Mouse (Mus musculus): ENCODE data around the gene Asic2. TPM values are rescaled to one million over a fixed set of nuclear protein-coding genes. Genes with fewer than 3 reads are reported as not detected.
A peak's percentile ranks its signal among the peaks of the same experiment; 100 is the strongest.

The Asic2 gene
- total RNA-seq, 2 experiments from 2014 or later: not detected

- ATAC-seq (replicated peaks; ENCODE audit: poor library complexity): no peak
Observed at GRCm38 (mm10) chr11:81543189-81543588, 425.1 kb downstream of the Asic2 start.

GRCm38 (mm10) chr11:81535121-81535717, 433.0 kb downstream of the Asic2 start:
- 0 out of 2 replicates have a peak, but pooled peaks have one; percentile 20 for ATAC-seq (replicated peaks; ENCODE audit: poor library complexity)

GRCm38 (mm10) chr11:81534686-81535085, 433.6 kb downstream of the Asic2 start:
- peak; percentile 54; the same call in 1 of the 2 replicates for ATAC-seq (replicated peaks; ENCODE audit: poor library complexity)

- ATAC-seq (replicated peaks; ENCODE audit: poor library complexity): no peak
Observed at GRCm38 (mm10) chr11:81531906-81532305, 436.4 kb downstream of the Asic2 start.

GRCm38 (mm10) chr11:81522927-81523326, 445.3 kb downstream of the Asic2 start:
- ATAC-seq (replicated peaks; ENCODE audit: poor library complexity): no peak

GRCm38 (mm10) chr11:81521881-81522280, 446.4 kb downstream of the Asic2 start:
- no peak for ATAC-seq (replicated peaks; ENCODE audit: poor library complexity)

GRCm38 (mm10) chr11:81518001-81518955, 450.0 kb downstream of the Asic2 start:
- no peak for ATAC-seq (replicated peaks; ENCODE audit: poor library complexity)

- ATAC-seq (replicated peaks; ENCODE audit: poor library complexity): no peak
Observed at GRCm38 (mm10) chr11:81515754-81516153, 452.5 kb downstream of the Asic2 start.

DNA sequence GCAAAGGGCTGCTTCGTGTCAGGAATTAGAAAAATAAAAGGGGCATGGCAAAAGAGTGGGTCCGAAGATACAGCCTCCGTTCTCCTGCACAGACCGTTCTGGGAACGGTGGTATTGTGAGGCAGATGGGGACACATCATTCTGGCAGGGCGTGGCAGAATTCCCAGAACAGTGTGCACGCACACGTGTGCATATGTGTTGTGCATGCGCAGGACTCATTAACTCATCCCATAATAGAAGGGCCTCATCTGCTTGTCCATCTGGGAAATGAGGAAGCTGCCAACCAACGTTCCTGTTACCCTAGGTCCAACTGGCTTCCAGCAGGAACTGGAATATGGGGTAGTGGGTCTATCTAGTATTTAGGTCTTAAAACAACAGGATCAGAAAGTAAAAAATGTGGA, 455.8 kb downstream of the Asic2 start:
- no peak for ATAC-seq (replicated peaks; ENCODE audit: poor library complexity)

DNA sequence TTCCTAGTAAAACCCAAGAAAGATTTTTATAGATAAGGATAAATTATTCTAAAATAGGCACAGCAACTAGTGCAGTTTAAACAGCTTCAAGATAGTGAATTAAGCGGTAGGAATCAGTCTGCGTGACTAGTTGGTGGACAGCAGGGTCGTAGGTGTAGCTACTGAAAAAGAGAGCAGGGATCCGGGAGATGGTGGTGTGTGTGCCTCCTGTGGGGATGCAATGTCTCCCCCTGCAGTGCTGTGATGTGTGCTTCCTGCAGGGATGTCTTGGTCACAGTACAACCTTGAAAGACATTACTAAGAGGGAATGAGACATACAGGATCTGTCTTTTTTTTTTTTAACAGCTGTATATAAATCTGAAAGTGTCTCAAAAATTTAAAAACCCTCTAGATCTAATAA, 456.9 kb downstream of the Asic2 start:
- ATAC-seq (replicated peaks; ENCODE audit: poor library complexity): no peak

GRCm38 (mm10) chr11:81508385-81509233, 459.6 kb downstream of the Asic2 start:
- no peak for ATAC-seq (replicated peaks; ENCODE audit: poor library complexity)

GRCm38 (mm10) chr11:81504791-81505430, 463.3 kb downstream of the Asic2 start:
- no peak for ATAC-seq (replicated peaks; ENCODE audit: poor library complexity)

DNA sequence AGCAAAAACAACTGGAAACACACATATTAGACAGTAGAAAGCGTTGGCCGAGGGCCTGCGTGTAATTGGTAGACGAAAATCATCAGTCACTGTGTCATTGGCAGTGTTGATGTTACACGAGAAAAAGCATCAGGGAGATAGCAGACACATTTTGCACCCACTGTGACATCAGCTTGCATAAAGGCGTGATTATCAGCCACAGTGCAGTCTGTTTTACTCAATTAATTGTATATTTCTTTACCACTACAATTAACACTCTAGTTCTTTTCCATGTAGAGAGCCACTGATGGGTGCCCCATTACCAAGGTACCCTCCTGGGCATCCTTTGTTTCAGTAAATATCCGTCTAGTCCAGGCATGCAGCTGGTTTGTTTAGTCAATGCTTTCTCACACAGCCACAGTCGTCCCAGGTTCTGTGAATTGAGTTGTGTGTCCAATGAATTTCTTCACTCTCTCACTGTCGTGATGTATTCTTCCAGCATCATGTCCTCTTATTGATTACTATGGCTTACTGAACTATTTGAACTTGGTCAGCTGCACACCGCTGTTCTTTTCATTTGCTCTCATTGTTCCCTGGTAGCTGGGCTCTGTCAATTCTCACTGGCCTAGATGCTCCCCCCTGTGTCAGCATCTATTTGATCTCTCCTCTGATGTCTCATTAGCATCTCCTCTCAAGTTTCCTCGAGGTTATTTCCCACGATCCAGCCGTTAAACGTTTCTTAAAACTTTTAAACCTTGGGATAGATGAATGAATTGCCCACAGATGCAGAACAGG, 466.6 kb downstream of the Asic2 start:
- no peak for ATAC-seq (replicated peaks; ENCODE audit: poor library complexity)

DNA sequence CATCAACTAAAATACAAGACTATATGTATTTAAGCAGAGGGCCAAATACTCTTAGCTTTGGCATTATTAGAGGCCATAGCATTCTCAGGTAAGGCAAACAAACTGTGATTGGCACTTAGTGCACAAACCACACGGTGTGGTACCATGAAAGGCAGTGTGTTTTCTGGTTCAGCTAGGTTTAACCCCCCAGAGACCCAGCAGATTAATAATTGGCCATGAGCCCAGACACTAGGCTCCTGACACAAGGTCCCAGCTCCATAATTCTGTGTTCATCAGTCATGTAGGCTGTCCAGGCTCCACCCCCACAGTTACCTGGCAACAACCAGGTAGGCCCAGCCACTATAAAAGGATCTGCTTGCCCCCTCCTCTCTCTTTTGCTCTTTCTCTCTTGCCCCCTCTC, 469.3 kb downstream of the Asic2 start:
- no peak for ATAC-seq (replicated peaks; ENCODE audit: poor library complexity)

DNA sequence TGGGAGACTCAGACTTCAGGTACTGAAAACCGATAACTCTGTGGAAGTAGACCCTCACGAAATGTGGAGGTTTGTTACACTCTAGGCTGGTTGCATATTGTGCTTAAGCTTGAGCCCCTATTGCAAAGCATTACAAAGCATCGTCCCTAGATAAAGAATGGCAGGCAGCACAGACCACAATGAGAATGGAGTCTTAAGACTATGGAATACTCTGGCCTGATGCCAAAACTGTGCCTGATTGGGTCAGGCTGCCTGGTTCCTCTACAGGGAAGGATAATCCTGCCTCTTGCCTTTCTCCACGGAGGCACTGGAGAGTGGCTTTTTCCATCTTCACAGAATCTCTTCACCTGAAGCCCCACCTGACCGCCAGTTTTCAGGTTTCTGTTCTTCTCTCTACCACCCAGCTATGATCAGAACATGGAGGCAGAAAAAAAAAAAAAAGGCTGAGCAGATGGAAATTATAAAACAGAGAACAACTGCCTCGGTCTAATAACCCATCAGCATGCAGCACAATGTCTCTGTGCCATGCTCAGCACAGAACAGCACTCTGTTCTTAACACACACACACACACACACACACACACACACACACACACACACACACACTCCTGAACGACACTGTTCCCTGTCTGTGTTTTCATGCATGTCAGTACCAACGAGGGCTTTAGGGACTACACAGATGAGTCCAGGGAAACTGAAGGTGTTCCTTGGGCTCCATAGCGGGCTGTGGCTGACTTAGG, 470.4 kb downstream of the Asic2 start:
- ATAC-seq (replicated peaks; ENCODE audit: poor library complexity): no peak

- no peak for ATAC-seq (replicated peaks; ENCODE audit: poor library complexity)
Observed at GRCm38 (mm10) chr11:81496446-81496845, 471.8 kb downstream of the Asic2 start.

DNA sequence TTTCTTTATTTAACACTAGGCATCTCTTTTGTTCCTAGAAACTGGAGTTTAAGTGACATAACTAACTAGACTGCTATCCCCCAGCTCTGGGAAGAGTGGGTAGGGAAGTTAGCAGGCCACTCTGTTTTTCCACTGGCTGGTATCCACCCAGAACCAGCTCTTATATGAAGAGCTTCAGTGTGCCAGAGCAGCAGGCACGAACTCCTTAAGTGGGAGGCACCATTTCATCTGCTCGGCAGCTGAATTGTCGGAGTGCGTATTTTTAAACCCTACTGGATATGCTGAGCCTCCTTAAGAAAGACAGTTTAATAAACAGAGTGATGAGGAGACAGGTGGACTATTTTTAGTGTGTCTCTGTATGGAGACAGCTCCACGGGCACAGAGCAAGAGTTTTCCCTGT, 475.9 kb downstream of the Asic2 start:
- ATAC-seq (replicated peaks; ENCODE audit: poor library complexity): no peak

DNA sequence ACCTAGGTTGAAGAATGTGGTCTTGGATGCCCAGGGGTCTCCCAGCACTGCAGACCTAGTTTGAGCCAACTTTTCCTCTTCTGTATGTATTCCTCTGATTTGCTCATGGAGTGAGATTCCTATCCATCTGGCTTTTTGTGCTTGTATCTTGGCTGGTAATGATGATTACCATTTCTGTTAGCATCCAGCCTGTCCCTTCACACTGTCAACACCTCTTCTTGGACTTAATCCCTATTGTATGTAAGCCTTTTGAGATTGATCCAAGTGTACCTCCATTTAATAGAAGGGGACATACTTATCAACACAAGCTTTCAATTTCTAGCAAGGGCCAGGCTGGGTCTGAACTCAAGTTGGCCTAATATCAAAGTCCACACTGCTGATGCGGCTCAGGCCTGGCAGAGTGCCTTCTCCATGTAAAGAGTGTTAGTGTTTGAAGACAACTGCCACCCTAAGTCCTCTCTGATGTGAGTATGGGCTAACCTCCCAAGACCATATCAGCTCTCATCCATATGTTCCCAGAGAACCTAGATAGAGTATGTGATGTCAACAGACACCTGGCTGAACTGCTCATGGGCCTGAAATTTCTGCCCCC, 479.0 kb downstream of the Asic2 start:
- no peak for ATAC-seq (replicated peaks; ENCODE audit: poor library complexity)

GRCm38 (mm10) chr11:81488681-81489080, 479.6 kb downstream of the Asic2 start:
- no peak for ATAC-seq (replicated peaks; ENCODE audit: poor library complexity)

All from megakaryocyte progenitor cell, adult 5-6 weeks (primary cell).